Mouse (Mus musculus): Measurements from ENCODE around the gene Hba-a1. TPM values are rescaled to one million over a fixed set of nuclear protein-coding genes. Genes with fewer than 3 reads are reported as not detected.
"Not testable (repeated sequence)": the region's sequence is repeated elsewhere in the genome, so short reads cannot be mapped to it uniquely, and the experiment has no call there.

Hba-a1 gene
- polyA plus RNA-seq, 1 experiment from 2014 or later, result 2,350 TPM

DNA sequence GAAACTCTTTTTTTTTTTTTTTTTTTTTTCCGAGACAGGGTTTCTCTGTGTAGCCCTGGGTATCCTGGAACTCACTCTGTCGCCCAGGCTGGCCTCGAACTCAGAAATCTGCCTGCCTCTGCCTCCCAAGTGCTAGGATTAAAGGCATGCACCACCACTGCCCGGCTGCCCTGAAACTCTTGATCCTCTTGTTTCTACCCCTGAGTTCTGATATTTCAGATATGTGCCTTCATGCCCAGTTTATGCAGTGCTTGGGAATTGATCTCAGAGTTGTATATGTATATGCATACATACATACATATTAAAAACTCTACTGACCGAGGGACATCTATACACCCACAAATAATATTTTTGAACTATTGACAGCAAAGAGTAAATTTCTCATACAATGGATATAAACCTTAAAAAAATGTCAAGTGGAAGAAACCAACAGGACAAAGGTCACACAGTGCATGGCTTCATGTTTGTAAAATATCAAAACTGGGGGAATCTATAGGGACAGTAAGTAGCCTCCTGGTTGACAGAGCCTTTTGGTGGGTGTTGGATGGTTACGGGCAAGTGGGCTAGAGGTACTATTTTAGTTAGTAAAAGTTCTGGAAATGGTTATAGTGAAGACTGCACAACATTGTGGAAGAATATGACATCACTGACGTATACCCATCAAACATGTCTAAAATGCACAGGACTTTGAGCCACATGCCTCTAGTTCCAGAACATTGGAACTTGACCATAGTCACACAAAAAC, 1.9 kb downstream of the Hba-a1 start:
- no peak overlapping the region for H3K4me2 ChIP-seq (ENCODE audit: low read depth, low read length)
- 86% methylated on average over 7 of the region's 7 CpGs for WGBS
- no peak overlapping the region for H3K4me3 ChIP-seq (ENCODE audit: low read depth, low read length)
- H3K9me3 ChIP-seq (ENCODE audit: control insufficient read depth, low read length), result no peaks in the 10 kb centered on the region
- no peaks in the 10 kb centered on the region for H3K36me3 ChIP-seq (ENCODE audit: control insufficient read depth, insufficient read depth, low read length)
- no peak overlapping the region for H3K9ac ChIP-seq (replicated peaks; ENCODE audit: low read depth, low read length)
- no peaks in the 10 kb centered on the region for H3K27me3 ChIP-seq (ENCODE audit: control insufficient read depth, insufficient read depth, low read length)
- H3K27ac ChIP-seq (ENCODE audit: low read depth, low read length), result no peak overlapping the region
- no peaks in the 10 kb centered on the region for H3K4me1 ChIP-seq (ENCODE audit: control insufficient read depth, insufficient read depth, low read length)
- no peak for ATAC-seq (ENCODE audit: low read depth)

DNA sequence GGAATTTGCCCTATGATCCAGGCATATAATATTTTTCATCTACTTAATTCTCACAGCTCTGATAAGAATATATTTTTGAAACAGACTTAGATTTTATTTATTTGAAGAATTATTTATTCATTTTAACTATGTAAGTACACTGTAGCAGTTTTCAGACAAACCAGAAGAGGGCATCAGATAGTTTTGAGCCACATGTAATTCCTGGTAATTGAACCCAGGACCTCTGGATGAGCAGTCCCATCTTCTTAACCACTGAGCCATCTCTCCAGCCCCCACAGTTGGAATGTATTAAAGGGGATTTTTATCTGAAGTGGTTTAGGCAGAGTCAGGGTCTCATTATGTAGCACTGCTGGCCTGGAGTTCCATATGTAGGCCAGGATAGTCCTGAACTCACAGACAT, 2.6 kb downstream of the Hba-a1 start:
- H3K4me1 ChIP-seq (ENCODE audit: control insufficient read depth, insufficient read depth, low read length); H3K9me3 ChIP-seq (ENCODE audit: control insufficient read depth, low read length); H3K4me2 ChIP-seq (ENCODE audit: low read depth, low read length); H3K36me3 ChIP-seq (ENCODE audit: control insufficient read depth, insufficient read depth, low read length); H3K9ac ChIP-seq (replicated peaks; ENCODE audit: low read depth, low read length); H3K27ac ChIP-seq (ENCODE audit: low read depth, low read length); H3K4me3 ChIP-seq (ENCODE audit: low read depth, low read length); H3K27me3 ChIP-seq (ENCODE audit: control insufficient read depth, insufficient read depth, low read length); ATAC-seq (ENCODE audit: low read depth): not testable (repeated sequence)

DNA sequence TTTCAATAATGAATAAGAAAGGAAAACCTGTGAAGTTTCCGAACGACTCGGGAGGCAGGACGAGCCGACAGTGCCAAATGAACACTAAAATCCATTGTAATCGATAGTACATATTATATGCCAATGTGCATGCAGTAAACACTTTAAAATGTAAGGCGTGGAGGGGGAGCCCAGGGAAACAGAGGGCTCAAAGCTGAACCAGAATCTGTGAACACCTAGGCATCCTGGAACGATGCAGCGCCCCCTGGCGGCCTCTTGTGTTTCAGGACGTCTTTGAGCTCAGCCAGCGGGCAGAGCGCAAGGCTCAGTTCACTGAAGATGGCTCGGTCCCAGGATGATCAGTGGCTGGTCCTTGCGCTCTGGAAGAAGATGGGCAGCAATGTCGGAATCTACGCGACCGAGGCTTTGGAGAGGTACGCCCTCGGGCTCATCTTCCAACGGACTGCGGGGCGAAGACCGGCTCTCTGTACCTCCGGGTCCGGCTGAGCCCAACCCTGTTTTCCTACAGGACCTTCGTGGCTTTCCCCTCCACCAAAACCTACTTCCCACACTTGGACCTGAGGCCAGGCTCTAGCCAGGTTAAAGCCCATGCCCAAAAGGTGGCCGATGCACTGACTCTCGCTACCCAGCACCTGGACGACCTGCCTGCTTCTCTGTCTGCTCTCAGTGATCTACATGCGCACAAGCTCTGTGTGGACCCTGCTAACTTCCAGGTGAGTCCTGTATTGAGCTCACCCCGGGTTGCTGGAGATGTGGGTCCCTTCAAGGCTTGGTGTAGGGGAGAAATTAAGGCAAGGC, 3.6 kb downstream of the Hba-a1 start, which contains the start of gene Hbq1b:
Hbq1b (plus strand) TSS at position 271 of the 798 bp plus-strand sequence.
- H3K4me2 ChIP-seq (ENCODE audit: low read depth, low read length), result peak within 1 kb of the TSS; percentile 39
- H3K36me3 ChIP-seq (ENCODE audit: control insufficient read depth, insufficient read depth, low read length); H3K4me3 ChIP-seq (ENCODE audit: low read depth, low read length); H3K27ac ChIP-seq (ENCODE audit: low read depth, low read length); H3K27me3 ChIP-seq (ENCODE audit: control insufficient read depth, insufficient read depth, low read length); H3K9ac ChIP-seq (replicated peaks; ENCODE audit: low read depth, low read length); H3K4me1 ChIP-seq (ENCODE audit: control insufficient read depth, insufficient read depth, low read length); H3K9me3 ChIP-seq (ENCODE audit: control insufficient read depth, low read length): not testable (repeated sequence)
- ATAC-seq (ENCODE audit: low read depth), result peak; percentile 89
- WGBS, result 23% methylated on average over 30 of the region's 33 CpGs

DNA sequence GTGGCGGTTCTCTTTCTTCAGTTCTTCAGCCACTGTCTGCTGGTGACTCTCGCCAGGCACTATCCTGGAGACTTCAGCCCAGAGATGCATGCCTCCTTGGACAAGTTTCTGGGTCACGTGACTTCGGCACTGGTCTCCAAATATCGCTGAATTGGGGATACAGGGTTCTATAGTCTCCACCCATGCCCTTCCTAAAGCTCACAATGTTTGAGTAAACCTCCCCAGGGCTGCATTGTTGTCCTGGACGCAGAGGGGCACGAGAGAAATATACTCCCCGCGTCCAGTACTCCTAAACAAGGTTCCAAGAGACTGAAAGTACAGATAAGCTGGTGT, 4.1 kb downstream of the Hba-a1 start:
- Histone ChIP-seq H3K4me3 (ENCODE audit: low read depth, low read length) (no peak overlapping the region), H3K4me2 (ENCODE audit: low read depth, low read length) (no peak overlapping the region), H3K27me3 (ENCODE audit: control insufficient read depth, insufficient read depth, low read length) (no peaks in the 10 kb centered on the region), H3K36me3 (ENCODE audit: control insufficient read depth, insufficient read depth, low read length) (no peaks in the 10 kb centered on the region), H3K4me1 (ENCODE audit: control insufficient read depth, insufficient read depth, low read length) (no peaks in the 10 kb centered on the region), H3K9ac (replicated peaks; ENCODE audit: low read depth, low read length) (no peak overlapping the region), H3K9me3 (ENCODE audit: control insufficient read depth, low read length) (no peaks in the 10 kb centered on the region), H3K27ac (ENCODE audit: low read depth, low read length) (no peak overlapping the region)
- WGBS, result 73% methylated on average over 9 of the region's 9 CpGs
- ATAC-seq (ENCODE audit: low read depth), result no peak

DNA sequence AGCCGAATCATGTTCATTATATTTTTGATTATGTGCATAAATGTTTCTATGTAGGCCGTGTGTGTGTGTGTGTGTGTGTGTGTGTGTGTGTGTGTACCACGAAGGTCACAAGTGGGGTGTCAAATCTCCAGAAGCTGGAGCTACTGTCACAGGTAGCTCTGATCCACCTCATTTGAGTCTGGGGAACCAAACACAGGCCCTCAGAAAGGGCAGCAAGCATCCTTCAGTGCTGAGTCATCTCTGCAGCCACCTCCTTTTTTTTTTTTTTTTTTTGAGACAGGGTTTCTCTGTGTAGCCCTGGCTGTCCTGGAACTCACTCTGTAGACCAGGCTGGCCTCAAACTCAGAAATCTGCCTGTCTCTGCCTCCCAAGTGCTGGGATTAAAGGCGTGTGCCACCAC, 9.5 kb downstream of the Hba-a1 start:
- H3K27ac ChIP-seq (ENCODE audit: low read depth, low read length); H3K4me1 ChIP-seq (ENCODE audit: control insufficient read depth, insufficient read depth, low read length); ATAC-seq (ENCODE audit: low read depth); H3K4me3 ChIP-seq (ENCODE audit: low read depth, low read length); H3K9ac ChIP-seq (replicated peaks; ENCODE audit: low read depth, low read length); H3K27me3 ChIP-seq (ENCODE audit: control insufficient read depth, insufficient read depth, low read length); H3K36me3 ChIP-seq (ENCODE audit: control insufficient read depth, insufficient read depth, low read length); H3K4me2 ChIP-seq (ENCODE audit: low read depth, low read length); H3K9me3 ChIP-seq (ENCODE audit: control insufficient read depth, low read length): not testable (repeated sequence)
- WGBS, result 84% methylated on average over 4 of the region's 4 CpGs

DNA sequence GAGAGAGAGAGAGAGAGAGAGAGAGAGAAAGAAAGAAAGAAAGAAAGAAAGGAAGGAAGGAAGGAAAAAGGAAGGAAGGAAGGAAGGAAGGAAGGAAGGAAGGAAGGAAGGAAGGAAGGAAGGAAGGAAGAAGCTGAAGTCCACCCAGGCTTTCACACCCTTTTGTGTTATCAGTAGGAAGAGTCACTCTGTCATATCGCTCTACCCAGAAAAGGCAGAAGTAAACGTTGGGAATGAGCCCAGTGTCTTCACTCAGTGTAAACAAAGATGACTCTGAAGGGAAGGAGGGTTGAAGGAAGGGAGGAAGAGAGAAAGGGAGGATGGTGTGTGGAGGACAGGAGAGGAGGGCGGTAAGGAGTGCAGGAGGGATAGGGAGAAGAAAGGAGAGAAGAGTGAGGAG, 10.2 kb downstream of the Hba-a1 start:
- H3K4me1 ChIP-seq (ENCODE audit: control insufficient read depth, insufficient read depth, low read length); H3K4me3 ChIP-seq (ENCODE audit: low read depth, low read length); H3K36me3 ChIP-seq (ENCODE audit: control insufficient read depth, insufficient read depth, low read length); ATAC-seq (ENCODE audit: low read depth); H3K4me2 ChIP-seq (ENCODE audit: low read depth, low read length); H3K9me3 ChIP-seq (ENCODE audit: control insufficient read depth, low read length); H3K9ac ChIP-seq (replicated peaks; ENCODE audit: low read depth, low read length); H3K27me3 ChIP-seq (ENCODE audit: control insufficient read depth, insufficient read depth, low read length); H3K27ac ChIP-seq (ENCODE audit: low read depth, low read length): not testable (repeated sequence)
- 79% methylated on average over 3 of the region's 3 CpGs for WGBS

DNA sequence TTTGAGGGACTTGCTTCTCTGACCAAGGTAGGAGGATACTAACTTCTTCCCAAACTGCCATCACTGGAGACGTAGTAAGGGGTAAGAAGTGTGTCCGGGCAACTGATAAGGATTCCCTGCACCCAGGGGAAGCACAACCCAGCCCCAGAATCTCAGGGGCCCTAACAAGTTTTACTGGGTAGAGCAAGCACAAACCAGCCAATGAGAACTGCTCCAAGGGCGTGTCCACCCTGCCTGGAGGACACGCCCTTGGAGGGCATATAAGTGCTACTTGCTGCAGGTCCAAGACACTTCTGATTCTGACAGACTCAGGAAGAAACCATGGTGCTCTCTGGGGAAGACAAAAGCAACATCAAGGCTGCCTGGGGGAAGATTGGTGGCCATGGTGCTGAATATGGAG, 12.9 kb downstream of the Hba-a1 start, which contains the start of gene Hba-a2:
Hba-a2 (plus strand) TSS at position 287 of the 400 bp plus-strand sequence.
- ATAC-seq (ENCODE audit: low read depth); H3K9me3 ChIP-seq (ENCODE audit: control insufficient read depth, low read length): not testable (repeated sequence)
- no CpG with 5 or more reads among the region's 4 CpGs for WGBS

DNA sequence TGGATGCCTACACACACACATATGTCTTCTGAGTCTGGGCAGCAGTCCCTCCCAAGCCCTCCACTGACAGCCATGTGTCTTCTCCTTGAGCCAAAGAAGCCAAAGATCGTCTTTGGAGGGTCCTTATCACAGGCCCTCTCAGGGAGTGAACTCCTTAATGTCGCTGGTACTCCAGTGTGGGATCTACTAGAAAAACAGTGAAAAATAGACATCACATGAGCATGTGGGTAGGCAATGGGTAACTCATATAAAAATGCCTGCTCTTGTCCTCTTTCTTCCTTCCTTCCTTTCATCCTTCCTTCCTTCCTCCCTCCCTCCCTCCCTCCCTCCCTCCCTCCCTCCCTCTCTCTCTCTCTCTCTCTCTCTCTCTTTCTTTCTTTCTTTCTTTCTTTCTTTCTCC, 14.1 kb downstream of the Hba-a1 start:
- H3K27ac ChIP-seq (ENCODE audit: low read depth, low read length); H3K9me3 ChIP-seq (ENCODE audit: control insufficient read depth, low read length); H3K36me3 ChIP-seq (ENCODE audit: control insufficient read depth, insufficient read depth, low read length); ATAC-seq (ENCODE audit: low read depth); H3K4me1 ChIP-seq (ENCODE audit: control insufficient read depth, insufficient read depth, low read length); H3K9ac ChIP-seq (replicated peaks; ENCODE audit: low read depth, low read length); H3K27me3 ChIP-seq (ENCODE audit: control insufficient read depth, insufficient read depth, low read length); H3K4me2 ChIP-seq (ENCODE audit: low read depth, low read length); H3K4me3 ChIP-seq (ENCODE audit: low read depth, low read length): not testable (repeated sequence)
- 62% methylated on average over 2 of the region's 2 CpGs for WGBS

More for the DNA sequence above, 12.9 kb downstream of the Hba-a1 start, which contains the start of gene Hba-a2:
- not testable (repeated sequence) for H3K4me2 ChIP-seq (ENCODE audit: low read depth, low read length); H3K4me1 ChIP-seq (ENCODE audit: control insufficient read depth, insufficient read depth, low read length); H3K27me3 ChIP-seq (ENCODE audit: control insufficient read depth, insufficient read depth, low read length); H3K27ac ChIP-seq (ENCODE audit: low read depth, low read length); H3K36me3 ChIP-seq (ENCODE audit: control insufficient read depth, insufficient read depth, low read length); H3K9ac ChIP-seq (replicated peaks; ENCODE audit: low read depth, low read length); H3K4me3 ChIP-seq (ENCODE audit: low read depth, low read length)

DNA sequence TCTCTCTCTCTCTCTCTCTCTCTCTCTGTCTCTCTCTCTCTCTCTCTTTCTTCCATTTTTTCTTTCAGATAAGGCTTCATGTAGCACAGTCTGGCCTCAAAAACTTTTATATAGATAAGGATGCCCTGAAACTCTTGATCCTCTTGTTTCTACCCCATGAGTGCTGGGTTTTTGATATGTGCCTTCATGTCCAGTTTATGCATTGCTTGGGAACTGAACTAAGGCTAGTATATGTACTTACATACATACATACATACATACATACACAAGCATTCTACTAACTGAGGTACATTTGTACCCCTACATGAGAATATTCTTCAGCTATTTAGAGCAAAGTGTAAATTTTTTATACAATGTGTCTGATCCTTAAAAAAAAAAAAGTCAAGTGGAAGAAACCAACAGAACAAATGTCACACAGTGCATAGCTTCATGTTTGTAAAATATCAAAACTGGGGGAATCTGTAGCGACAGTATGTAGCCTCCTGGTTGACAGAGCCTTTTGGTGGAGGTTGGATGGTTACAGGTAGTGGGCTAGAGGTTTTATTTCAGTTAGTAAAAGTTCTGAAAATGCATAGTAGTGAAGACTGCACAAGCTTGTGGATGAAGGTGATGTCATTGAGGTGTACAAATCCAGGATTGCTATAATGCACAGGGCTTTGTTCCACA, 14.7 kb downstream of the Hba-a1 start:
- no peaks in the 10 kb centered on the region for H3K27me3 ChIP-seq (ENCODE audit: control insufficient read depth, insufficient read depth, low read length)
- H3K36me3 ChIP-seq (ENCODE audit: control insufficient read depth, insufficient read depth, low read length), result no peaks in the 10 kb centered on the region
- no peak for ATAC-seq (ENCODE audit: low read depth)
- H3K9me3 ChIP-seq (ENCODE audit: control insufficient read depth, low read length), result no peaks in the 10 kb centered on the region
- H3K27ac ChIP-seq (ENCODE audit: low read depth, low read length), result no peak overlapping the region
- H3K4me3 ChIP-seq (ENCODE audit: low read depth, low read length), result no peak overlapping the region
- 97% methylated on average over 1 of the region's 1 CpGs for WGBS
- H3K4me1 ChIP-seq (ENCODE audit: control insufficient read depth, insufficient read depth, low read length), result no peaks in the 10 kb centered on the region
- no peak overlapping the region for H3K4me2 ChIP-seq (ENCODE audit: low read depth, low read length)
- no peak overlapping the region for H3K9ac ChIP-seq (replicated peaks; ENCODE audit: low read depth, low read length)

Measured in neural tube, embryonic 14.5 days (tissue).